In the genomic region with DNA sequence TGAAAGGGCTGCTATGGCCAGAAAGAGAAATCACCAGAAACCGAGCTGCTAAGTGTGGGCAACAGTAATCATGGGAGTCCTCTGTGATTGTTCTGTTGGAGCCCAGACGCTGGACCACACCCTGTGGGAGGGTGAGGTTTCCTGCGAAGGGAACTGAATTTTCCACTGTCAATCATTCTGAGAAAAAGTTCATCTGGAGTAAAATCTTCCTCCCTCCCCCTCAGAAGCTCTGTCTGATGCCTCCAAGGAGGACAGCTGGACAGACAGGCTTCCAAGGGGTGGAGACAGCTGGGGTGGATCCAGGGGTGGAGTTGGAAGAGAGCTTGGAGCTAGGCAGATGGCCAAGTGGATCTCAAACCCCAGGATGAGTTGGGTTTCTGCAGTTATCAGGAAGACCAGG, we compare ENCODE assay signal across 12 mouse cellular contexts. TPM values are rescaled to one million over a fixed set of nuclear protein-coding genes. Genes with fewer than 3 reads are reported as not detected.
DNase-seq lines count a peak whose midpoint lies in the region; ATAC-seq and TF ChIP-seq lines count a peak whose summit lies in the region.
"Had no signal": no experiment of that assay in that cellular context is flagged by ENCODE, and none has a peak within 500 bp of the region (broad histone marks: within the 10 kb centered on the region; RNA-seq: fewer than 3 reads in every experiment).

No protein-coding gene starts in this region.

- TF ChIP-seq POLR2A in embryonic fibroblast, embryonic 13.5 days (IDR thresholded peaks at IDR 0.05; ENCODE audit: low read depth, low read length), result no peak

- H3K36me3 ChIP-seq in heart, embryonic 12.5 days, result no peaks in the 10 kb centered on the region
- H3K36me3 ChIP-seq in hindbrain, embryonic 10.5 days, result no peaks in the 10 kb centered on the region
- H3K36me3 ChIP-seq: forebrain, embryonic 10.5 days had no signal

- no peak overlapping the region for H3K4me2 ChIP-seq in heart, embryonic 12.5 days

- WGBS in heart, embryonic 12.5 days, result 34% methylated on average over 3 of the region's 3 CpGs
- 56% methylated on average over 3 of the region's 3 CpGs for WGBS in hindbrain, embryonic 10.5 days

- H3K4me1 ChIP-seq in heart, embryonic 12.5 days (replicated peaks), result peaks cover 24% of the 10 kb centered on the region
- H3K4me1 ChIP-seq in embryonic fibroblast, embryonic 13.5 days (ENCODE audit: control insufficient read depth, insufficient read depth, low read length), result peaks cover 10% of the 10 kb centered on the region
- 0 out of 2 replicates have a peak, but pooled peaks cover 3% of the 10 kb centered on the region for H3K4me1 ChIP-seq in hindbrain, embryonic 10.5 days (replicated peaks)

- no peak overlapping the region for H3K9ac ChIP-seq in heart, embryonic 12.5 days

- no peak overlapping the region for H3K4me3 ChIP-seq in heart, embryonic 12.5 days
- H3K4me3 ChIP-seq in embryonic fibroblast, embryonic 13.5 days (ENCODE audit: insufficient read depth, low read length), result no peak overlapping the region
- H3K4me3 ChIP-seq in hindbrain, embryonic 10.5 days, result no peak overlapping the region
- H3K4me3 ChIP-seq: forebrain, embryonic 10.5 days had no signal

- no peak for ATAC-seq in heart, embryonic 12.5 days (ENCODE audit: insufficient number of reproducible peaks, low FRiP score)
- no peak for ATAC-seq in monocyte, adult 5-6 weeks (replicated peaks; ENCODE audit: insufficient number of reproducible peaks, low FRiP score, low TSS enrichment, poor library complexity, severe bottlenecking)
- ATAC-seq: CD4-positive, CD25-positive, alpha-beta regulatory T cell, adult 4 months had no signal

- DNase-seq in heart, adult 11 months, result peak; percentile 99
- peak; percentile 59 for DNase-seq in heart, postnatal 4 days
- DNase-seq in lung, postnatal 14 days, result peak; percentile 73
- DNase-seq in hindbrain, embryonic 10.5 days (ENCODE audit: low spot score), result no peak
- DNase-seq in embryo, embryonic 10.5 days (ENCODE audit: low spot score), result no peak
- DNase-seq: cerebellum, adult 9-11 months had no signal

- no peaks in the 10 kb centered on the region for H3K27me3 ChIP-seq in heart, embryonic 12.5 days (replicated peaks)
- no peaks in the 10 kb centered on the region for H3K27me3 ChIP-seq in hindbrain, embryonic 10.5 days (ENCODE audit: insufficient read depth, poor library complexity, severe bottlenecking)

- H3K27ac ChIP-seq in heart, embryonic 12.5 days (ENCODE audit: poor library complexity, severe bottlenecking), result no peak overlapping the region
- peak overlapping the region; percentile 21; the same call in 1 of the 2 replicates for H3K27ac ChIP-seq in embryonic fibroblast, embryonic 13.5 days (ENCODE audit: insufficient read depth, low read length)
- H3K27ac ChIP-seq in hindbrain, embryonic 10.5 days, result no peak overlapping the region
- H3K27ac ChIP-seq: forebrain, embryonic 10.5 days; macrophage had no signal

- no peak for TF ChIP-seq CTCF in embryonic fibroblast, embryonic 13.5 days (IDR thresholded peaks at IDR 0.05; ENCODE audit: borderline replicate concordance, insufficient read depth, low read length)

- H3K9me3 ChIP-seq in heart, embryonic 12.5 days (replicated peaks), result no peaks in the 10 kb centered on the region
- H3K9me3 ChIP-seq in hindbrain, embryonic 10.5 days, result no peaks in the 10 kb centered on the region
- H3K9me3 ChIP-seq: forebrain, embryonic 10.5 days had no signal

RNA-seq across cellular contexts. Expression of a gene that starts 19.8 kb away (rescaled TPM):
- 20.5 and 20.6 TPM in 2 replicates for polyA plus RNA-seq in heart, embryonic 12.5 days (2016; fragmentation: Nextera tagmentation; extraction: Ambion mirVana)
- 61.2 and 63.1 TPM in 2 replicates for polyA plus RNA-seq in embryonic fibroblast, embryonic 13.5 days (2011; ENCODE audit: insufficient read length, low read depth, missing spikeins)
- total RNA-seq in heart, postnatal 4 days (2021), result 10 to 100 TPM; 60.5 TPM
- polyA plus RNA-seq in hindbrain, embryonic 10.5 days (2016; fragmentation: Nextera tagmentation; extraction: Ambion mirVana), result 12.8 and 16.3 TPM in 2 replicates
- not detected in 3 replicates for total RNA-seq in monocyte, adult 5-6 weeks (2017)

Comparison
In these comparisons a context has a peak if more than half of its experiments do, and no peak if none do; other contexts are left out.
1. DNase-seq: peak in heart, adult 11 months (single experiment), heart, postnatal 4 days (single experiment) and lung, postnatal 14 days (single experiment); none in hindbrain, embryonic 10.5 days (single experiment) and embryo, embryonic 10.5 days (single experiment).